Mouse (Mus musculus) CH12F3 (cell line): ENCODE results near the gene Gal3st2b.

Source experiments
- in situ Hi-C: fragments of 300-500 bp; cut with MboI; formaldehyde crosslinking; loops from 2 replicates; pipeline ENCODE4 v1.14.3; 2020; ENCODE audit warnings: low sequenced_read_pairs

The Gal3st2b gene

DNA sequence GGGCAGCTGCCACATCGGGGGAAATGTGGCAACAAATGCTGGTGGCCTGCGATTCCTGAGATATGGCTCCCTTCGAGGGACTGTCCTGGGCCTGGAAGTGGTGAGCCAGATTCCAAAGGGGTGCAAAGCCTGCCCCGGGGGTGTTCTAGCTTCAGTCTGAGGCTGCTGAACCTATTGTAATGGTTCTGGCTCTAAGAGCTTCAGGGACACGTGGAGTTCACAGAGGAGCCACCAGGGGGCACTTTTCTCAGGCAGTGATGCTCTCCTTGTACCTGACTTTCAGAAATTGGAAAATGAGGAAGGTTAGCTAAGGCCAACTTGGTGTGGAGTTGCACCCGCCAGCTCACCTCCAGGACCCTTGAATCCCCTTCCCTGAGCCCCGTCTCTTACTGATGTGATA is 60.2 kb downstream of the Gal3st2b start:
- in situ Hi-C loops = loop anchor here (25.0 kb wide), 1 partner anchor 109 kb away; no protein-coding TSS in a partner anchor

DNA sequence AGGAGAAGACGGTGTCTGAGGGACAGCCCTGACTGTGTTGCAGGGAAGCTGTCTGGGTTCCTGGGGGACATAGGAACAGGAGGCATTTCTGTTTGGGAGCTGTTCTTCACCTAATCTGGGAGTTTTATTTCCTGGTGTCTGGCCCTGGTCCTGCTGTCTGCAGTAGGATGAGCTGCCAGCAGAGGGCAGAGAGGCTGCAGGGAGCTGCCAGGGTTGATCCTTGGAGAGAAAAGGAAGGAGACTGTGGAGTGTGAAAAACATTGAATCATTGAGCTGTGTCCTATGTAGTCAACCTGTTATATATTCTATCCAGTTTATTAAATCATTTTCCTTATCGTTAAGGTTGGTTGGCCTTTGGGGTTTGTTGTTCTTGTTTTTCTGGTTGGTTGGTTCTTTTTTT is 62.8 kb downstream of the Gal3st2b start:
- in situ Hi-C loops = loop anchor here (25.0 kb wide), 1 partner anchor 106 kb away; no protein-coding TSS in a partner anchor

DNA sequence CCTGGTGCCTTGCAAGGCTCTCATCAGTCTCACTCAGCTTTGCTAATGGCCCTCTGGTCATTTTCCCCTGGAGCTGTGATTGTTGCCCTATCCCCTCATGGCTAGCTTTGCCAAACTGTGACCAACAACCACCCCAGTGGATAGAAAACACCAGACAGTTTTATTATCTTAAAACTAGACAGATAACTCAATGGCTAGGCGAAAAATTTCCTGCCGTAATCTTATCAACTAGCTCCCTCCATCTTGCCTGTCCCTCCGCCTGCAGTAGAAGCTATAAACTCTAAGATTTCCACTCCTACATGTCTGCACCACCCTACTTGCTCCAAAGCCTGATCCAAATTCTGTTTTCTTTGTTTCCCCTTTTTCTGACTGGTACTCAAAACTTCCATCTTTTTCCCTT is 68.1 kb downstream of the Gal3st2b start:
- in situ Hi-C loops = loop anchor here (25.0 kb wide), 1 partner anchor 101 kb away; no protein-coding TSS in a partner anchor

DNA sequence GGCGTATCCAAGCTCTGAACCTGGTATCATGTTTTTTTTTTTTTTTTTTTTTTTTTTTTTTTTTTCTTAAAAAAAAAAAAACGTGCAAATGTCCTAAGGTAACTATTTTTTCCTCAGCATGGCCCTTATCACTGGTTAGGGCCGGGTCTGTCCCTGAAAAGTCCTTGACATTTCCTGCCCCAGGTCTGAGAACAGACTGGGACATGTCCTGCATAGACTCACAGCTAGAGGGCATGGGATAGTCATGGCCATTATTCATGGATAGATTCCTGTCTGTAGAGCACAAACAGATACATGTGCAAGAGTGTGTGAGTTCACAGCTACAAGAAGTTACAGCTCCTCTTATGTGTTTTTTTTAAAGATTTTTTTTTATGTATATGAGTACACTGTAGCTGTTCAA is 70.7 kb downstream of the Gal3st2b start:
- in situ Hi-C loops = loop anchor here (25.0 kb wide), 1 partner anchor 99 kb away; no protein-coding TSS in a partner anchor

DNA sequence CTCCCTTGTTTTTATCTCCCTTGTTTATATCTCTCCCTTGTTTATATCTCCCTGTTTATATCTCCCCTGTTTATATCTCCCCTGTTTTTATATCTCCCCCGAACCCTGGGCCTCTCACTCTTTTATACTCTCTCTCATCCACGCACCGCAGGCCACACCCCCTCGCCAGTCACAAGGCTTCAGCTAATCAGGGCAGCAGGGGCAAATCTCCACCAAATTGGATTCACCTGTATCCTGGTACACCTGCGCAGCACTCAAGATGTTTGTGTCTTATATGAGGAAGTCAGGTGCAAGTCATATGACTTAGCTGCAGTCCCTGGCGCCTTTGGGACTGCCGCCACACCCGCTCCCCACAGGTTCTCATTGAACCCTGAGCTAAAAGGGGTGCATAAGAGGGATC is 72.1 kb downstream of the Gal3st2b start, which contains the start of gene Gal3st2c:
Gal3st2c (plus strand) TSS at position 301 of the 400 bp plus-strand sequence.
- in situ Hi-C loops = loop anchor here (25.0 kb wide), 1 partner anchor 97 kb away; no protein-coding TSS in a partner anchor

DNA sequence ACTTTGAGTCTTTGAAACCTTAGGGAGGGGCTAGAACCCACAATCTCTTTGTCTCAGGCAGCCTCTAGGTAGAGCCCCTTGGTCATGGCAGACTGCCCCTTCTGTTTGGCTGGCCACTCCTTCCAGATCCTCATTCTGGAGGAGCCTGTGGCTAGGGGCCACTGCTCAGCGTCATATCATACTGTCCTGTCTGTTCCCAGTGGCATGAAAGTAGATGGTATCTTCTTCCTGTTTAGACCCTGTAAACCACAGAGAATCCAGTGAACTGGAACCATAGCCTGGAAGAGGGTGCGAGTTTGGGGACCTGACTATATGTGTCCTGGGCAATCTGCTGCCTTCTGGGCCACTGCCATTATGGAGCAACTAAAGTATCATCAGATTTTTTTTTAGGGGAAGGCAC is 73.0 kb downstream of the Gal3st2b start:
- in situ Hi-C loops = loop anchor here (25.0 kb wide), 1 partner anchor 96 kb away; no protein-coding TSS in a partner anchor

DNA sequence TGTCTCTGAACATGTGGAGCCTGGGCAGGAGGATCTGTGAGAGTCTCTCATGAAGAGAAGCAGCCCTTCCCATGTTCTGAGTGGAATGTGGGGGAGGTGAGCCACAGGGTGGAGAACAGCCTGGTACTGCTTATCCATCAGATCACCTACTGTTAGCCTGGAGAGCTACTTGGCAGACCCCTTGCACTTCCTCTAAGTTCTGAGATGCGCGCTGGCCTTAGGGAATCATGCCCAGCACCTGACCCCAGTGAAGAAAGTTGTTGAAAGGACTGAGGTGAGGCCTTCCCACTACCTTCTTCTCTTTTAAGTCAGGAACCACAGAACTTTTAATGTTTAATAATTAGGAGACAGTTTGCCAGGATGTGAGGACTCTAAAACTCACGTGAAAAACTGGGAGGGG is 73.4 kb downstream of the Gal3st2b start:
- in situ Hi-C loops = loop anchor here (25.0 kb wide), 1 partner anchor 96 kb away; no protein-coding TSS in a partner anchor
